Mouse (Mus musculus) right cerebral cortex, adult 2 months (tissue): ENCODE measurements at regions not wholly inside any gene's neighbourhood (a gene's known extent, or its start where the extent isn't known, plus 50 kb on each side); places are given as distances from the start of the nearest gene placed in this dataset.
A peak's percentile ranks its signal among the peaks of the same experiment; 100 is the strongest.

ENCODE experiments used
- DNase-seq, 2 experiments: peaks; one replicate each; pipeline ENCODE4 v3.0.0; 2021 to 2022; ENCODE audit warnings: low spot score in 2 of 2

- no peak for DNase-seq
These were observed 57.8 kb downstream of the Ier5 start for GRCm38 (mm10) chr1:155041592-155041991.

GRCm38 (mm10) chr1:155040939-155041371 is 58.5 kb downstream of the Ier5 start:
- DNase-seq = no peak

GRCm38 (mm10) chr1:155040086-155040726 is 59.2 kb downstream of the Ier5 start:
- DNase-seq = no peak

GRCm38 (mm10) chr1:155038631-155039625 is 60.5 kb downstream of the Ier5 start:
- no peak for DNase-seq

- DNase-seq = no peak
These were observed 62.0 kb downstream of the Ier5 start for GRCm38 (mm10) chr1:155037479-155037878.

GRCm38 (mm10) chr1:155030908-155031307 is 68.5 kb downstream of the Ier5 start:
- DNase-seq = no peak

- DNase-seq = peak; percentile 84 to 89
These were observed 70.1 kb downstream of the Ier5 start for GRCm38 (mm10) chr1:155029195-155029879.

- no peak for DNase-seq
These were observed 70.7 kb downstream of the Ier5 start for GRCm38 (mm10) chr1:155028735-155029134.

GRCm38 (mm10) chr1:155028147-155028546 is 71.3 kb downstream of the Ier5 start:
- no peak for DNase-seq

- peak; percentile 68 to 74 for DNase-seq
These were observed 71.9 kb downstream of the Ier5 start for GRCm38 (mm10) chr1:155027583-155027982.

- DNase-seq = peak; percentile 92 to 94
These were observed 73.5 kb downstream of the Ier5 start for GRCm38 (mm10) chr1:155025862-155026478.

- DNase-seq = no peak
These were observed 76.1 kb downstream of the Ier5 start for GRCm38 (mm10) chr1:155023324-155023723.

- no peak for DNase-seq
These were observed 83.8 kb downstream of the Ier5 start for GRCm38 (mm10) chr1:155015669-155016068.

GRCm38 (mm10) chr1:155014944-155015343 is 84.5 kb downstream of the Ier5 start:
- no peak for DNase-seq

- DNase-seq = peak in 1 of 2 experiments; percentile 40
These were observed 85.7 kb downstream of the Ier5 start for GRCm38 (mm10) chr1:155013784-155014183.

GRCm38 (mm10) chr1:155013361-155013760 is 86.1 kb downstream of the Ier5 start:
- no peak for DNase-seq

GRCm38 (mm10) chr1:155006539-155007486 is 92.6 kb downstream of the Ier5 start:
- DNase-seq = peak; percentile 94 to 96

GRCm38 (mm10) chr1:155006099-155006498 is 93.3 kb downstream of the Ier5 start:
- DNase-seq = no peak

- DNase-seq = no peak
These were observed 99.1 kb downstream of the Ier5 start for GRCm38 (mm10) chr1:155000301-155000700.

- DNase-seq = no peak
These were observed 99.8 kb downstream of the Ier5 start for GRCm38 (mm10) chr1:154999501-155000131.
